Mouse (Mus musculus): Measurements from ENCODE around the gene Nav2. TPM values are rescaled to one million over a fixed set of nuclear protein-coding genes. Genes with fewer than 3 reads are reported as not detected.

Nav2 gene
- polyA plus RNA-seq, 1 experiment: 32.5 TPM

DNA sequence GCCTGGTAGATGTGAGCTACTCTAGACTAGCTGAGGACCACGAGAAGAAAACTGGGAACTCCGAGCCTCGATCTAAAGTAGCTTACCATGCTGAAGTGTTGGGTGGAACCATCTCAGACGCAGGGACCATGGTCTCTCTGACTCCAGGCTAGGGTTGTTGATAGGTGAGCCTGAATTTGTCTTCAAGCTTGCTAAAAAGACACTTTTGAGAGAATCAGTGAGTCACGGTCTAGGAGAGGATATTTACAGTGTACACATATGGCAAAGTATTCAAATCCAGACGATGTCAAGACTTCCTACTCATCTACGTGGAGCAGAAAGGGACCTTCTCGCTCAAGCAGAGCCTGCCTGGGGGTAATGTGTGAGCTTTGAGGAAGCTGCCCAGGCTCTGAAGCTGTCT is 89.6 kb downstream of the Nav2 start:
- TF ChIP-seq CTCF (IDR thresholded peaks at IDR 0.05; ENCODE audit: borderline replicate concordance, insufficient read depth, low read depth, low read length) (no peak), POLR2A (IDR thresholded peaks at IDR 0.05; ENCODE audit: borderline replicate concordance, insufficient read depth, low read length) (no peak)
- DNase-seq: no peak
- Histone ChIP-seq H3K4me1 (ENCODE audit: control insufficient read depth, insufficient read depth, low read length) (peaks cover 4% of the 10 kb centered on the region), H3K27me3 (ENCODE audit: control insufficient read depth, insufficient read depth, low read length) (no peaks in the 10 kb centered on the region), H3K27ac (ENCODE audit: insufficient read depth, low read length) (no peak overlapping the region), H3K4me3 (replicated peaks; ENCODE audit: insufficient read depth, low read depth, low read length) (no peak overlapping the region)
- WGBS: 95% methylated on average over 8 of the region's 8 CpGs

DNA sequence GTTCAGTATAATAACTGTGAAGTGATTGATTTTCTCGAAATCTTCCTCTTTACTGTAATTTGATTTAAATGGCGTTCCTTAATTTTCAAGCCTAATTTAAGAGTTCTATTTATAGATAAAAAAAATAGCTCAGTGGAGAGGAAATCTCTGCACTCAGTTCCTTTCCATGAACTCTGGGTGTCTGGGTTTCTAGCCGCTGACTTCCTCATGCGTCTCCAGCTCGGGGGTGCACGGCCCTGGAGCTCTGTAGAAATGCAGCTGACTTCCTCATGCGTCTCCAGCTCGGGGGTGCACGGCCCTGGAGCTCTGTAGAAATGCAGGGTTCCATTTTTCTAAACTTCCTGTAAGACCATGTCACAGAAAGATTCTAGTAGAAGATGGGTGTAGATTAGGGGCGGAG is 90.1 kb downstream of the Nav2 start:
- TF ChIP-seq CTCF (IDR thresholded peaks at IDR 0.05; ENCODE audit: borderline replicate concordance, insufficient read depth, low read depth, low read length) (no peak), POLR2A (IDR thresholded peaks at IDR 0.05; ENCODE audit: borderline replicate concordance, insufficient read depth, low read length) (no peak)
- H3K4me3 ChIP-seq (replicated peaks; ENCODE audit: insufficient read depth, low read depth, low read length): no peak overlapping the region
- DNase-seq: no peak
- peaks cover 4% of the 10 kb centered on the region for H3K4me1 ChIP-seq (ENCODE audit: control insufficient read depth, insufficient read depth, low read length)
- WGBS: 91% methylated on average over 10 of the region's 10 CpGs
- no peak overlapping the region for H3K27ac ChIP-seq (ENCODE audit: insufficient read depth, low read length)
- H3K27me3 ChIP-seq (ENCODE audit: control insufficient read depth, insufficient read depth, low read length): no peaks in the 10 kb centered on the region

- 83% methylated on average over 3 of the region's 3 CpGs for WGBS
- Histone ChIP-seq H3K27me3 (ENCODE audit: control insufficient read depth, insufficient read depth, low read length) (no peaks in the 10 kb centered on the region), H3K4me1 (ENCODE audit: control insufficient read depth, insufficient read depth, low read length) (peaks cover 4% of the 10 kb centered on the region), H3K4me3 (replicated peaks; ENCODE audit: insufficient read depth, low read depth, low read length) (no peak overlapping the region), H3K27ac (ENCODE audit: insufficient read depth, low read length) (no peak overlapping the region)
- no peak for DNase-seq
- no peak for TF ChIP-seq POLR2A (IDR thresholded peaks at IDR 0.05; ENCODE audit: borderline replicate concordance, insufficient read depth, low read length)
- no peak for TF ChIP-seq CTCF (IDR thresholded peaks at IDR 0.05; ENCODE audit: borderline replicate concordance, insufficient read depth, low read depth, low read length)
These were observed 92.3 kb downstream of the Nav2 start for GRCm38 (mm10) chr7:49000816-49001215.

- TF ChIP-seq CTCF (IDR thresholded peaks at IDR 0.05; ENCODE audit: borderline replicate concordance, insufficient read depth, low read depth, low read length): no peak
- no peak for TF ChIP-seq POLR2A (IDR thresholded peaks at IDR 0.05; ENCODE audit: borderline replicate concordance, insufficient read depth, low read length)
- DNase-seq: no peak
- Histone ChIP-seq H3K27me3 (ENCODE audit: control insufficient read depth, insufficient read depth, low read length) (no peaks in the 10 kb centered on the region), H3K27ac (ENCODE audit: insufficient read depth, low read length) (no peak overlapping the region), H3K4me1 (ENCODE audit: control insufficient read depth, insufficient read depth, low read length) (peaks cover 1% of the 10 kb centered on the region), H3K4me3 (replicated peaks; ENCODE audit: insufficient read depth, low read depth, low read length) (no peak overlapping the region)
- 89% methylated on average over 5 of the region's 5 CpGs for WGBS
These were observed 95.9 kb downstream of the Nav2 start for GRCm38 (mm10) chr7:49004402-49004801.

GRCm38 (mm10) chr7:49006886-49007285 is 98.4 kb downstream of the Nav2 start:
- no peak for DNase-seq
- Histone ChIP-seq H3K4me1 (ENCODE audit: control insufficient read depth, insufficient read depth, low read length) (no peaks in the 10 kb centered on the region), H3K4me3 (replicated peaks; ENCODE audit: insufficient read depth, low read depth, low read length) (no peak overlapping the region), H3K27ac (ENCODE audit: insufficient read depth, low read length) (no peak overlapping the region), H3K27me3 (ENCODE audit: control insufficient read depth, insufficient read depth, low read length) (no peaks in the 10 kb centered on the region)
- TF ChIP-seq CTCF (IDR thresholded peaks at IDR 0.05; ENCODE audit: borderline replicate concordance, insufficient read depth, low read depth, low read length) (no peak), POLR2A (IDR thresholded peaks at IDR 0.05; ENCODE audit: borderline replicate concordance, insufficient read depth, low read length) (no peak)
- 66% methylated on average over 7 of the region's 7 CpGs for WGBS

DNA sequence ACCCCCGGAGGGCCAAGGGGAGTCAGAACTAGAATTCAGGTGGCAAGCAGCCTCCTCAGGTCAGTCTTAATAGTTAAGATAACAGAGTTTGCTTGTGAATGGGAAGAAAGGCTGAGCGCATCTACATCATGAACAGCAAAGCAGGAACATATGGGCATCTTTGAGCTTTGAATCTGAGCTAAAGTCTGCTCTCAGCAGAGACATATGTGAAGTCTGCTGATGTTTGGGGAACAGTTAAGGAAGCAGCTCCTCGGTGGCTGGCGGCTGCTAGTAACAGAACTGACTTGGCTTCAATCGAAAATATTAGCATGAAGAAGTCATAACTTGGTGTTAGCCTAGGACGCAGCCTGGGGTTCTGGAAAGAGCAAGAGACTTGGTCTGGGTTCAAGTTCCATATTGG is 102.2 kb downstream of the Nav2 start:
- peaks cover 14% of the 10 kb centered on the region for H3K4me1 ChIP-seq (ENCODE audit: control insufficient read depth, insufficient read depth, low read length)
- H3K27me3 ChIP-seq (ENCODE audit: control insufficient read depth, insufficient read depth, low read length): no peaks in the 10 kb centered on the region
- WGBS: 87% methylated on average over 6 of the region's 6 CpGs
- H3K27ac ChIP-seq (ENCODE audit: insufficient read depth, low read length): no peak overlapping the region
- no peak overlapping the region for H3K4me3 ChIP-seq (replicated peaks; ENCODE audit: insufficient read depth, low read depth, low read length)
- DNase-seq: no peak
- TF ChIP-seq POLR2A (IDR thresholded peaks at IDR 0.05; ENCODE audit: borderline replicate concordance, insufficient read depth, low read length) (no peak), CTCF (IDR thresholded peaks at IDR 0.05; ENCODE audit: borderline replicate concordance, insufficient read depth, low read depth, low read length) (no peak)

GRCm38 (mm10) chr7:49012027-49012426 is 103.5 kb downstream of the Nav2 start:
- peaks cover 20% of the 10 kb centered on the region for H3K4me1 ChIP-seq (ENCODE audit: control insufficient read depth, insufficient read depth, low read length)
- H3K27ac ChIP-seq (ENCODE audit: insufficient read depth, low read length): no peak overlapping the region
- no peak for DNase-seq
- 33% methylated on average over 1 of the region's 1 CpGs for WGBS
- no peaks in the 10 kb centered on the region for H3K27me3 ChIP-seq (ENCODE audit: control insufficient read depth, insufficient read depth, low read length)
- TF ChIP-seq POLR2A (IDR thresholded peaks at IDR 0.05; ENCODE audit: borderline replicate concordance, insufficient read depth, low read length): no peak
- TF ChIP-seq CTCF (IDR thresholded peaks at IDR 0.05; ENCODE audit: borderline replicate concordance, insufficient read depth, low read depth, low read length): no peak
- H3K4me3 ChIP-seq (replicated peaks; ENCODE audit: insufficient read depth, low read depth, low read length): no peak overlapping the region

- 44% methylated on average over 10 of the region's 10 CpGs for WGBS
- no peak overlapping the region for H3K4me3 ChIP-seq (replicated peaks; ENCODE audit: insufficient read depth, low read depth, low read length)
- DNase-seq: peak in 1 of 2 experiments; percentile 19
- H3K4me1 ChIP-seq (ENCODE audit: control insufficient read depth, insufficient read depth, low read length): peaks cover 36% of the 10 kb centered on the region
- no peaks in the 10 kb centered on the region for H3K27me3 ChIP-seq (ENCODE audit: control insufficient read depth, insufficient read depth, low read length)
- TF ChIP-seq POLR2A (IDR thresholded peaks at IDR 0.05; ENCODE audit: borderline replicate concordance, insufficient read depth, low read length): no peak
- TF ChIP-seq CTCF (IDR thresholded peaks at IDR 0.05; ENCODE audit: borderline replicate concordance, insufficient read depth, low read depth, low read length): no peak
- no peak overlapping the region for H3K27ac ChIP-seq (ENCODE audit: insufficient read depth, low read length)
These were observed 106.0 kb downstream of the Nav2 start for GRCm38 (mm10) chr7:49014480-49014879.

All from cerebellum, adult 2 months (tissue).